Mouse (Mus musculus) olfactory bulb, adult 2 months (tissue): ENCODE measurements at regions not wholly inside any gene's neighbourhood (a gene's known extent, or its start where the extent isn't known, plus 50 kb on each side); places are given as distances from the start of the nearest gene placed in this dataset.

Experiments
- H3K27ac ChIP-seq: fragments of 200-500 bp; 2 replicates; pipeline ENCODE4 v1.5.1; 2012; ENCODE audit warnings: low read depth, low read length; ENCODE audit not compliant: insufficient read depth
- H3K4me1 ChIP-seq: fragments of 200-500 bp; 2 replicates; pipeline ENCODE4 v1.6.1; 2012; ENCODE audit warnings: low read length; ENCODE audit not compliant: control insufficient read depth, insufficient read depth
- H3K4me3 ChIP-seq: fragments of 200-500 bp; 2 replicates; pipeline ENCODE4 v1.5.1; 2012; ENCODE audit warnings: mild to moderate bottlenecking, low read depth, low read length, moderate library complexity; ENCODE audit not compliant: insufficient read depth
- CTCF ChIP-seq: fragments of 200-500 bp; IDR thresholded peaks from 2 replicates; pipeline ENCODE4 v1.5.1; 2012; ENCODE audit warnings: low read depth, mild to moderate bottlenecking, low read length, moderate library complexity; ENCODE audit not compliant: insufficient read depth
- POLR2A ChIP-seq: fragments of 200-500 bp; IDR thresholded peaks from 2 replicates; pipeline ENCODE4 v1.6.1; 2012; ENCODE audit warnings: mild to moderate bottlenecking, low read depth, low read length, moderate library complexity; ENCODE audit not compliant: insufficient read depth
- WGBS: fragments of 180-500 bp; shearing (Covaris S2); methylation state at CpG from one replicate; pipeline ENCODE4 v1.1.7; 2018; 5-methylcytosine and 5-hydroxymethylcytosine counted together

- Histone ChIP-seq H3K4me3 (no peak overlapping the region), H3K4me1 (peaks cover 6% of the 10 kb centered on the region), H3K27ac (no peak overlapping the region)
- TF ChIP-seq POLR2A (no peak), CTCF (no peak)
- 50% methylated on average over 2 of the region's 2 CpGs for WGBS
These were observed 124.9 kb upstream of the Tnr start for GRCm38 (mm10) chr1:159398643-159399042.

GRCm38 (mm10) chr1:159406317-159406716 lies 117.3 kb upstream of the Tnr start:
- TF ChIP-seq POLR2A, result no peak
- no peak for TF ChIP-seq CTCF
- no peak overlapping the region for H3K27ac ChIP-seq
- peaks cover 5% of the 10 kb centered on the region; the same call in 1 of the 2 replicates for H3K4me1 ChIP-seq
- no peak overlapping the region for H3K4me3 ChIP-seq
- WGBS, result 58% methylated on average over 7 of the region's 7 CpGs

- H3K4me3 ChIP-seq, result no peak overlapping the region
- TF ChIP-seq CTCF, result no peak
- peaks cover 5% of the 10 kb centered on the region; the same call in 1 of the 2 replicates for H3K4me1 ChIP-seq
- no peak overlapping the region for H3K27ac ChIP-seq
These were observed 116.8 kb upstream of the Tnr start for GRCm38 (mm10) chr1:159406781-159407180.

GRCm38 (mm10) chr1:159413374-159413773 lies 110.2 kb upstream of the Tnr start:
- TF ChIP-seq POLR2A (no peak), CTCF (no peak)
- 24% methylated on average over 5 of the region's 5 CpGs for WGBS
- Histone ChIP-seq H3K4me1 (peaks cover 18% of the 10 kb centered on the region), H3K27ac (no peak overlapping the region), H3K4me3 (no peak overlapping the region)

GRCm38 (mm10) chr1:159415656-159416055 lies 107.9 kb upstream of the Tnr start:
- 41% methylated on average over 3 of the region's 3 CpGs for WGBS
- no peak overlapping the region for H3K4me3 ChIP-seq
- no peak for TF ChIP-seq POLR2A
- TF ChIP-seq CTCF, result no peak
- H3K27ac ChIP-seq, result no peak overlapping the region
- H3K4me1 ChIP-seq, result peaks cover 18% of the 10 kb centered on the region

GRCm38 (mm10) chr1:159417176-159417575 lies 106.4 kb upstream of the Tnr start:
- Histone ChIP-seq H3K4me3 (no peak overlapping the region), H3K4me1 (peaks cover 18% of the 10 kb centered on the region), H3K27ac (no peak overlapping the region)
- no peak for TF ChIP-seq CTCF
- no peak for TF ChIP-seq POLR2A
- 51% methylated on average over 5 of the region's 5 CpGs for WGBS

GRCm38 (mm10) chr1:159419301-159419965 lies 104.1 kb upstream of the Tnr start:
- Histone ChIP-seq H3K27ac (no peak overlapping the region), H3K4me1 (peaks cover 19% of the 10 kb centered on the region), H3K4me3 (no peak overlapping the region)
- TF ChIP-seq CTCF (no peak), POLR2A (no peak)
- WGBS, result 73% methylated on average over 6 of the region's 7 CpGs

- Histone ChIP-seq H3K4me3 (no peak overlapping the region), H3K4me1 (peaks cover 16% of the 10 kb centered on the region), H3K27ac (no peak overlapping the region)
- WGBS, result 98% methylated on average over 5 of the region's 5 CpGs
- TF ChIP-seq CTCF (no peak), POLR2A (no peak)
These were observed 103.4 kb upstream of the Tnr start for GRCm38 (mm10) chr1:159420189-159420588.

GRCm38 (mm10) chr1:159423694-159424093 lies 99.9 kb upstream of the Tnr start:
- peaks cover 3% of the 10 kb centered on the region; the same call in 1 of the 2 replicates for H3K4me1 ChIP-seq
- H3K27ac ChIP-seq, result peak overlapping the region; percentile 79
- TF ChIP-seq POLR2A, result no peak
- 37% methylated on average over 5 of the region's 5 CpGs for WGBS
- H3K4me3 ChIP-seq, result no peak overlapping the region

GRCm38 (mm10) chr1:159429926-159430325 lies 93.6 kb upstream of the Tnr start:
- Histone ChIP-seq H3K27ac (no peak overlapping the region), H3K4me1 (no peaks in the 10 kb centered on the region), H3K4me3 (no peak overlapping the region)
- TF ChIP-seq CTCF (no peak), POLR2A (no peak)
